Mouse (Mus musculus): Measurements from ENCODE around the gene Slc25a45. TPM values are rescaled to one million over a fixed set of nuclear protein-coding genes. Genes with fewer than 3 reads are reported as not detected.

The Slc25a45 gene
- total RNA-seq (2023), result 20.8 TPM

GRCm38 (mm10) chr19:5877618-5878361 is at the start of gene Slc25a45:
Gene Slc25a45, plus strand, starts transcription at chr19:5877808.

GRCm38 (mm10) chr19:5874969-5875480 is 2.6 kb upstream of the Slc25a45 start, which contains the start of gene Frmd8:
Gene Frmd8, minus strand, starts transcription at chr19:5875274.

GRCm38 (mm10) chr19:5894002-5894678 is 16.5 kb downstream of the Slc25a45 start, which contains the start of gene Tigd3:
Gene Tigd3, minus strand, starts transcription at chr19:5894149.

GRCm38 (mm10) chr19:5913007-5913719 is 35.6 kb downstream of the Slc25a45 start, which contains the start of gene Dpf2:
Gene Dpf2, minus strand, starts transcription at chr19:5913010.

GRCm38 (mm10) chr19:5924713-5925093 is 47.1 kb downstream of the Slc25a45 start, which contains the start of gene Cdc42ep2:
Gene Cdc42ep2, minus strand, starts transcription at chr19:5924816.

Other genes starting within 250 kb of the Slc25a45 start
- gene Rela, start 240.3 kb upstream of the Slc25a45 start, total RNA-seq (2023), result 118 TPM
- gene Sipa1, start 214.1 kb upstream of the Slc25a45 start, total RNA-seq (2023), result 184 TPM
- 53.9 TPM for gene Map3k11, start 189.1 kb upstream of the Slc25a45 start, total RNA-seq (2023)
- 165 TPM for gene Pcnx3, start 188.9 kb upstream of the Slc25a45 start, total RNA-seq (2023)
- gene Kcnk7, start 173.4 kb upstream of the Slc25a45 start, total RNA-seq (2023), result not detected
- 24.1 TPM for gene Ehbp1l1, start 151.5 kb upstream of the Slc25a45 start, total RNA-seq (2023)
- 25.9 TPM for gene Fam89b, start 148.2 kb upstream of the Slc25a45 start, total RNA-seq (2023)
- not detected for gene Ltbp3, start 136.9 kb upstream of the Slc25a45 start, total RNA-seq (2023)
- 55.4 TPM for gene Scyl1, start 106.4 kb upstream of the Slc25a45 start, total RNA-seq (2023)
- 152 TPM for gene Frmd8, start 2.5 kb upstream of the Slc25a45 start, total RNA-seq (2023)
- gene Tigd3, start 16.3 kb downstream of the Slc25a45 start, total RNA-seq (2023), result 1.7 TPM
- gene Dpf2, start 35.2 kb downstream of the Slc25a45 start, total RNA-seq (2023), result 147 TPM
- gene Cdc42ep2, start 47.0 kb downstream of the Slc25a45 start, total RNA-seq (2023), result 0.67 TPM
- 63.5 TPM for gene Pola2, start 86.4 kb downstream of the Slc25a45 start, total RNA-seq (2023)
- not detected for gene Slc22a20, start 108.3 kb downstream of the Slc25a45 start, total RNA-seq (2023)
- 143 TPM for gene Capn1, start 138.1 kb downstream of the Slc25a45 start, total RNA-seq (2023)
- 46.9 TPM for gene Syvn1, start 168.8 kb downstream of the Slc25a45 start, total RNA-seq (2023)
- gene Mrpl49, start 180.0 kb downstream of the Slc25a45 start, total RNA-seq (2023), result 18.0 TPM
- 3,401 TPM for gene Fau, start 180.0 kb downstream of the Slc25a45 start, total RNA-seq (2023)
- 11.9 TPM for gene Znhit2, start 183.4 kb downstream of the Slc25a45 start, total RNA-seq (2023)
- 18.8 TPM for gene Tm7sf2, start 190.6 kb downstream of the Slc25a45 start, total RNA-seq (2023)
- gene Vps51, start 199.4 kb downstream of the Slc25a45 start, total RNA-seq (2023), result 110 TPM
- not detected for gene Tmem262, start 202.2 kb downstream of the Slc25a45 start, total RNA-seq (2023)
- not detected for gene Gm28374, start 204.4 kb downstream of the Slc25a45 start, total RNA-seq (2023)
- gene Zfpl1, start 207.1 kb downstream of the Slc25a45 start, total RNA-seq (2023), result 44.0 TPM
- 0.89 TPM for gene Cdca5, start 207.2 kb downstream of the Slc25a45 start, total RNA-seq (2023)
- not detected for gene AC131692.1, start 216.6 kb downstream of the Slc25a45 start, total RNA-seq (2023)
- not detected for gene Naaladl1, start 228.0 kb downstream of the Slc25a45 start, total RNA-seq (2023)
- 9.6 TPM for gene Sac3d1, start 240.8 kb downstream of the Slc25a45 start, total RNA-seq (2023)

Measured in CD8-positive naive resting alpha-beta T cell, adult 57 days (primary cell).